Mouse (Mus musculus) neural tube, embryonic 15.5 days (tissue): ENCODE results near the gene Cd47. TPM values are rescaled to one million over a fixed set of nuclear protein-coding genes. Genes with fewer than 3 reads are reported as not detected.

ENCODE experiments used
- ATAC-seq: fragments of 200-750 bp; cut with Nextera tagmentation; 2 replicates; pipeline ENCODE4 v1.8.0; 2017; ENCODE audit warnings: mild to moderate bottlenecking, moderate TSS enrichment, moderate library complexity; ENCODE audit not compliant: low FRiP score
- H3K27ac ChIP-seq: fragments of 300-500 bp; sonication (generic); replicated peaks from 2 replicates; pipeline ENCODE4 v1.5.1; 2015; ENCODE audit warnings: mild to moderate bottlenecking, inconsistent platforms
- H3K27me3 ChIP-seq: fragments of 300-500 bp; sonication (generic); replicated peaks from 2 replicates; pipeline ENCODE4 v1.6.1; 2015; ENCODE audit warnings: inconsistent platforms
- H3K36me3 ChIP-seq: fragments of 300-500 bp; sonication (generic); 2 replicates; pipeline ENCODE4 v1.6.1; 2015; ENCODE audit warnings: inconsistent platforms
- H3K4me1 ChIP-seq: fragments of 300-500 bp; sonication (generic); 2 replicates; pipeline ENCODE4 v1.6.1; 2015; ENCODE audit warnings: inconsistent platforms
- H3K4me2 ChIP-seq: fragments of 300-500 bp; sonication (generic); 2 replicates; pipeline ENCODE4 v1.6.1; 2015; ENCODE audit warnings: inconsistent platforms, mild to moderate bottlenecking, moderate library complexity
- H3K4me3 ChIP-seq: fragments of 300-500 bp; sonication (generic); replicated peaks from 2 replicates; pipeline ENCODE4 v1.5.1; 2015; ENCODE audit warnings: mild to moderate bottlenecking, inconsistent platforms
- H3K9ac ChIP-seq: fragments of 300-500 bp; sonication (generic); replicated peaks from 2 replicates; pipeline ENCODE4 v1.6.1; 2015; ENCODE audit warnings: mild to moderate bottlenecking, inconsistent platforms
- H3K9me3 ChIP-seq: fragments of 300-500 bp; sonication (generic); replicated peaks from 2 replicates; pipeline ENCODE4 v1.6.1; 2016; ENCODE audit warnings: inconsistent platforms
- WGBS: fragments of 180-500 bp; shearing (Covaris S2); methylation state at CpG from one replicate; pipeline ENCODE4 v1.1.7; 2015; ENCODE audit warnings: mixed read lengths; 5-methylcytosine and 5-hydroxymethylcytosine counted together
- polyA plus RNA-seq: library from polyadenylated mRNA; unstranded; fragments of >200 nt; fragmentation: Nextera tagmentation; extraction: Ambion mirVana; gene quantifications from 2 replicates; pipeline ENCODE4 v1.2.1, GENCODE M21; 2015

Cd47 gene
- polyA plus RNA-seq, 1 experiment from 2014 or later = 153 TPM

DNA sequence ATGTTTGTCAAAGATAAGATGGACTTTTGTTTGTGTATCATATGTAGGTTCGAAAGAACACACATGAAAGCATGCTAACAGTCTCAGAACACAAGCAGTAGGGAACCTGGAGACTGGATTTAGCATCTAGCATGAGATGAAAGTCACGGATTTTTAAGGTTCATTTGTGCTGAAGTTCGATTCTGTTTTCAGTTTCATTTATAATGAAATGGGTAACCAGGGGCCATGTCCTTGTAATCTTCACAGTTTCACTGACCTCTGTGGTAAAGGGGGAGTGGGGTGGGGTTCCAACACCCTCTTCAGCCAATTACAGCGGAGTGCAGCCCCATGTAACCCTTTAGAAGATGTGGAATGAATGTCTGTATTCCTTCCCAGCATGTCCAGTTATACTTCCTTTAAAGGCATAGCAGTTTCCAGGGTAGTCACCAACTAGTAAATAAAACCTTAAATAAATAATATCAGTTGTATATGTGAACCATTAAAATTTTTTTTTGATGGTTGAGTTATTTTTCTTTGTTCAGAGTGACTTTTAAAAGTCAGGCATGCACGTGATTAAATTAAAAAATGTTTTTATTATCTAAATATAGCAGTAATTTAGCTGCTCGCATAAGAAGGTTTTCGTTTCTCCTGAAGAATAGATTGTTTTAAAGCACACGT, 57.3 kb downstream of the Cd47 start:
- Histone ChIP-seq H3K27me3 (no peaks in the 10 kb centered on the region), H3K4me3 (peak overlapping the region; percentile 34), H3K4me1 (peaks cover 19% of the 10 kb centered on the region), H3K36me3 (no peaks in the 10 kb centered on the region), H3K4me2 (peak overlapping the region; percentile 59), H3K27ac (peak overlapping the region; percentile 34; the same call in 1 of the 2 replicates), H3K9me3 (no peaks in the 10 kb centered on the region), H3K9ac (no peak overlapping the region; the same call in 1 of the 2 replicates)
- ATAC-seq = no peak
- WGBS = 39% methylated on average over 8 of the region's 8 CpGs

DNA sequence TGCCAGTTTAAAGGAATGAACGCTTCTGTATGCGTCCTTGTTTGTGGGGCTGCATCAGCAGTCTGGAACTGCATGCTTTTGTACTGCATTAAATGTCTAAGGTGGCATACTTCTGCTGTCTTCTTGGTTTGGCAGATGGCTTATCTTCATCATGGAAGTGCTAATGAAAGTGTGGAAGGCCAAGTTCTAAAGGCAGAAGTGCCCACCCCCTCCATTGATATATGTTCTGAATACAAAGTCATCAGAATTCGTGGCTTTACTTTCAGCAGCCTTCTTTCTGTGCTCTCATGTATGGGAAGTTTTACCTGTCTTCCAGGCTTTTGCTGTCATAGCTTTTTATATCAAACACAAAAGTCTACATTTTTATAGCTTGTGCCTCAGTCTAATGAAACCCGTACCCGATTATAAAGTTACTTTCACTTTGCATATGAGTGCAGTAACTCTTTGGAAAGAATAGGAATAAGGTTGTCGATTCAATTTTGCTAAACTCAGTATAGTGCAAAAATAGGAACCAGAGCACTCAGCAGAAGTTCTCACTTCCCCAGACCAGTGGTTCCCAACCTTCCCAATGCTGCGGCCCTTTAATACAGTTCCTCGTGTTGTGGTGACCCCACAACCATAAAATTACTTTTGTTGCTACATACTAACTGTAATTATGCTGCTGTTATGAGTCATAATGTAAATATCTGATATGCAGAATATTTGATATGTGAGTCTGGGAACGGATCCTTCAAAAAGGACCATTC, 58.0 kb downstream of the Cd47 start:
- no peak for ATAC-seq
- H3K4me1 ChIP-seq = peaks cover 19% of the 10 kb centered on the region
- H3K9me3 ChIP-seq = no peaks in the 10 kb centered on the region
- no peak overlapping the region for H3K27ac ChIP-seq
- H3K36me3 ChIP-seq = no peaks in the 10 kb centered on the region
- WGBS = 68% methylated on average over 9 of the region's 9 CpGs
- no peaks in the 10 kb centered on the region for H3K27me3 ChIP-seq
- peak overlapping the region; percentile 34 for H3K4me3 ChIP-seq
- H3K4me2 ChIP-seq = peak overlapping the region; percentile 59
- no peak overlapping the region; the same call in 1 of the 2 replicates for H3K9ac ChIP-seq

DNA sequence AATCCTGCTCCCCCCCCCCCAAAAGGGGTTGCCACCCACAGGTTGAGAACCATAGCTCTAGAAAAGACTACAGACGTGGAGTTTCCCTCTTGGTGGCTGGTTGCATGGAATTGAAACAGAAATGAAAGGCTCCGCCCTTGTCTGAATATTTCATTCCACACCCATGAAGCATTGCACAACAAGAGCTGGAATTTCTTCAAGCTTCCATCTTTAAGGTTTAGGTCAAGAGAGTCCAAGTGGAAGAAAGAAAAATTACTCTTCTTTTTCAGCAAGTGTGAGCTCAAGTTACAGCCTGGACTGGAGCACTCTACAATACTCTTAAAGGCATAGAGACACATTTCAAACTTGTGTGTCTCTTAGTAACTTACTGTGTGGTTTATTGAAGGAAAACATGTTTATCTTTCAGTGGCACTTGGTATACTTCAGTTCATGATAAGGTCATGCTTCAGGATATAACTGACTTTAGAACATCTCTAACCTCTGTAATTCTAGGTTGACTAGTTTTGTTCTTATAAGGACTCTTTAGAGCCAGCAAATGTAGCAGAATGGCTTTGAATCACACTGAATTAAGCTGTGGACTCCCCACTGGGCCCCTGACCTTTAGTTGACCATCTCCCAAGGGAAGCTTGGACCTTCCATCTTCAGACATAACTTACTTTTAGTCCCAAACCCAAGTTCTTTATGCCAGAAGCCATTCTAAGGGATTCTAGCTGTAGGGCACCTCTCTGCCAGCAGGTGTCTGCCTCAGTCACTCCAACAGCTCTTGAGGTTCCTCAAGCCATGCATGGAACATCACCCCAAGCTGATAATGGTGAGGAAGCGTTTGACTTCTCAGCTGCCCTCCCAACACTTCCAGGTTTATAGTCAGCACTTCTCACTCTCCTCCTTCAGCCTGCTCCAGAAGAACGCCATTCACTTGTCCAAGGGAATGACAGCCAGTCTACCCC, 58.8 kb downstream of the Cd47 start:
- H3K36me3 ChIP-seq = no peaks in the 10 kb centered on the region
- H3K27ac ChIP-seq = no peak overlapping the region
- no peak overlapping the region for H3K4me3 ChIP-seq
- no peak for ATAC-seq
- H3K4me2 ChIP-seq = peak overlapping the region; percentile 59
- H3K9me3 ChIP-seq = no peaks in the 10 kb centered on the region
- peaks cover 19% of the 10 kb centered on the region for H3K4me1 ChIP-seq
- WGBS = 83% methylated on average over 4 of the region's 4 CpGs
- no peak overlapping the region for H3K9ac ChIP-seq
- no peaks in the 10 kb centered on the region for H3K27me3 ChIP-seq

DNA sequence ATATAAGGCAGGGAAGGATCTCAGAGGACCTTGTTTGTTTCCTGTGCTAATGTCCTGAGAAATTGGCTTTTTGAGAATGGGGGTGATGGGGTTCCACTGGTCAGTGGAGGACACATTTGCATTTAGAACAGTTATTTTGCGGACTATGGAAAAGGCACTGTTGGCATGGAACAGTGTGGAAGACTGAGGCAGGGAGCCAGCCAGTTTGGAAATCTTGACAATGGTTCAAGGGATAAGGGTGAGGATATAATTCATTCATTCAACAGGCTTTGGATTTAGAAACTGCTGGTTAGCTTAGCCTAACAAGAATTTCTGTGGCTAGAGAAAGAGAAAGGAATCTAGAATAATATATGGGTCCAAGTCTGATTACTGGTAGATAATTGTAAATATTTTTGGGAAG, 61.7 kb downstream of the Cd47 start:
- whole genome bisulfite sequencing = 91% methylated on average over 1 of the region's 1 CpGs

DNA sequence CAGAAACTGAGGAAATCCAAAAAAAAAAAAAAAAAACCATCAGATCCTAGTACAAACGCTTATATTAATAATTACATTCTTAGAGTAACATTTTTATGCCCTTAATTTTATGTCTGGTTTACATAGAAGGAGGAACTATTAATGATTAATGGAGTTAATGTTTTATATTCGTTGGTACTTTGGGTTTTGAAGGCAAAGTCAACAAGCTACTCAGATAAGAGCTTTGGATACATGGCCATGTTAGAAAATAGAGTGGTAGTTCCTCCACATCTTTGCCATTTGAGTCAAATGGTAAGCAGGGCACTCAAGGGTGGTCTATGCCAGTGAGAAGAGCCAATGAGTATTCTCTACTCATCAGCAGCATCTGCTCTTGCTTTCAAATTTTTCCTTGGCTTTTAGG, 66.3 kb downstream of the Cd47 start:
- peaks cover 25% of the 10 kb centered on the region for H3K36me3 ChIP-seq
- no peak overlapping the region for H3K4me3 ChIP-seq
- H3K4me2 ChIP-seq = no peak overlapping the region
- no peak overlapping the region for H3K27ac ChIP-seq
- H3K27me3 ChIP-seq = no peaks in the 10 kb centered on the region
- no peak overlapping the region for H3K9ac ChIP-seq
- peaks cover 4% of the 10 kb centered on the region; the same call in 1 of the 2 replicates for H3K9me3 ChIP-seq
- WGBS = 97% methylated on average over 2 of the region's 2 CpGs
- no peaks in the 10 kb centered on the region for H3K4me1 ChIP-seq
- ATAC-seq = no peak

More for the DNA sequence above, 61.7 kb downstream of the Cd47 start:
- Histone ChIP-seq H3K27ac (no peak overlapping the region), H3K36me3 (peaks cover 6% of the 10 kb centered on the region; the same call in 1 of the 2 replicates), H3K4me3 (no peak overlapping the region), H3K27me3 (no peaks in the 10 kb centered on the region), H3K4me1 (peaks cover 14% of the 10 kb centered on the region), H3K4me2 (no peak overlapping the region), H3K9me3 (peaks cover 4% of the 10 kb centered on the region; the same call in 1 of the 2 replicates), H3K9ac (no peak overlapping the region)
- ATAC-seq = no peak

DNA sequence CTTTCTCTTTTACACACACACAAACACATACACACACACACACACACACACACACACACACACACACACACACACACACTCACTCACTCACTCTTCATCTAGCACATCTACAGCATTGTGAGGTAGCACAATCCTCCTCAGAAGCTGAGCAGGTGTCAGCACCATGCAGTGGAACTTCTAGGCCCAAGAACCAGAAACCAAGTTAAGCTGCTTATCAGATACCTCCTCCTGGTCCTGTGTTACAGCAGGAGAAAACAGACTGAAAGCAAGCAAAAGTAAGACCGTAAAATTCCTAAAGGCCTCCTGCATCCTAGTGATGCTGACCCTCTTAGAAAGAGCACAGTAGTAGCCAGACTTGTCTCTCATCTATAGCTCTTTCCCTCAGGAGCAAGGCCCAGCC, 67.9 kb downstream of the Cd47 start:
- ATAC-seq = no peak
- Histone ChIP-seq H3K27ac (no peak overlapping the region), H3K9ac (no peak overlapping the region), H3K4me1 (no peaks in the 10 kb centered on the region), H3K9me3 (peaks cover 4% of the 10 kb centered on the region; the same call in 1 of the 2 replicates), H3K4me3 (no peak overlapping the region), H3K27me3 (no peaks in the 10 kb centered on the region), H3K36me3 (peaks cover 25% of the 10 kb centered on the region), H3K4me2 (no peak overlapping the region)
- WGBS = 96% methylated on average over 1 of the region's 1 CpGs

DNA sequence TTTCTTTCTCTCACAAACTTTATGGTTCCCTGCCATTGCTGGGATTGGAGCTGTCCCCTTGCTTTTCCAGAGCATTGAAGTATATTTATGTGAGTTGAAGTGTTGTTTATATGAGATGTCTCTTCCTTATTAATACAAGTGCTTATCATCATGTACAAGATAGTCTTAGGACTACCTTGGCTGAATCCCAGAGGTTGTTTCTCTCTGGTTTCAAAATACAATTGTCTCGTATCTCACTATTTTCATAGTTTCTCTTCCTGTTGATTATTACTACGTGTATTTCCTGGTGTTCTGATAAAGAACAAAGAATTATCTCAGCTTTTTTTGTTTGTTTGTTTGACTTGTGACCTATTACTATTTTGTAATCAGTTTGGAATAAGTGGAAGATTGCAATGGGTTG, 73.6 kb downstream of the Cd47 start:
- H3K9ac ChIP-seq = no peak overlapping the region
- ATAC-seq = no peak
- WGBS = 88% methylated on average over 2 of the region's 2 CpGs
- H3K9me3 ChIP-seq = no peaks in the 10 kb centered on the region
- no peak overlapping the region for H3K27ac ChIP-seq
- H3K4me2 ChIP-seq = no peak overlapping the region
- peaks cover 9% of the 10 kb centered on the region for H3K36me3 ChIP-seq
- no peaks in the 10 kb centered on the region for H3K4me1 ChIP-seq
- no peak overlapping the region for H3K4me3 ChIP-seq
- no peaks in the 10 kb centered on the region for H3K27me3 ChIP-seq

DNA sequence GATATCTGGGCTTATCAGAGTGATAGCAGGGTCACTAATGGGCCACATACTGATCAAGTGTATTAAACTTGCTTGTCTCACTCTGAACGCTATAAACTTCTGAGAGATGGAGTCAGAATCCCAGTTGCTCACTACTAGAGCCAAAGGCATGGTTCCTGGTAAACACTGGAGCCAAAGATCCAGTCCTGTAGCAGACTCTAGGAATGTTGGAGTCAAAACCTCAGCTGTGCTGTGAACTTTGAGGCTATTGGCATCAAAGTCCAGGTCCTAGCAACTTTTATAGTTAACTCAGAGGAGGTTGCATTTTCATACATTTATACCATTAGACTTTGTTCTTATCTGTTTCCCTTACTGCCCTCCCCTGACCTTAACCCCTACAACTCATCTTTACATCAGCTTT, 74.2 kb downstream of the Cd47 start:
- no peaks in the 10 kb centered on the region for H3K27me3 ChIP-seq
- H3K36me3 ChIP-seq = 0 out of 2 replicates have a peak, but pooled peaks cover 7% of the 10 kb centered on the region
- 82% methylated on average over 1 of the region's 1 CpGs for WGBS
- H3K4me1 ChIP-seq = no peaks in the 10 kb centered on the region
- no peak overlapping the region for H3K9ac ChIP-seq
- H3K4me2 ChIP-seq = no peak overlapping the region
- no peaks in the 10 kb centered on the region for H3K9me3 ChIP-seq
- no peak overlapping the region for H3K27ac ChIP-seq
- ATAC-seq = no peak
- H3K4me3 ChIP-seq = no peak overlapping the region

DNA sequence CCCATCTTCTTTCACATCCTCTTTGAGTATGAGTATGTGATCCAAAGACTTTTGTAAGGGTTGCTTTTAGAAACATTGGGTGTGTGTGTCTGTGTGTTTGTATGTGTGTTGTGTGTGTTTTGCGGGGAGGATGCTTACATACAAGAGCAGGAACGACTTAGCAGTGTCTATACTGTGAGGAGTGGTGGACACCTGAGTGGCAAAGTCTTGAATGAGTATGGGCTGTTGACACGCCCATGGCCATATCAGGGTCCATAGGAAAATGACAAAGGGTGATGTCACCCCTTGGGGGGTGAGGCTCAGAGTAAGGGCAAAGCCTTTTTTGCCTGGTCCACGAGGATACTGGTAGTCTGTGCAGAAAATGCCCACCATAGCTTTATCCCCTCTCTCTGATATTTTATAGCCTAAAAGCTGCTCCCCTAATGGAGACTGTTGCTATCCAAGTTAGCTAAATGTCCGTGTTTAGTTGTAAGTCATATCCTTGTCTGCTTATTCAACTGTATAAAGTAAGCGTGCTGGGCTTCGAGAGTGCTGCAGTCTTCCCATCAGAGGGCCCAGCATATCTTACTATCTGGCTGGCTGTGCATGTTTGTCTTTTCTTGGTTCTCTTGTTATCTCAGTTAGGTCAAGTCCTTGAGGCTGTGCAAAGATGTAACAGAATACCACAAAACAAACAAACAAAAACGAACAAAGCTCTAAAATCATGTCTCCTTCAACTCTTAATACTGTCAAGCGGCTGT, 76.1 kb downstream of the Cd47 start:
- 0 out of 2 replicates have a peak, but pooled peaks cover 2% of the 10 kb centered on the region for H3K36me3 ChIP-seq

DNA sequence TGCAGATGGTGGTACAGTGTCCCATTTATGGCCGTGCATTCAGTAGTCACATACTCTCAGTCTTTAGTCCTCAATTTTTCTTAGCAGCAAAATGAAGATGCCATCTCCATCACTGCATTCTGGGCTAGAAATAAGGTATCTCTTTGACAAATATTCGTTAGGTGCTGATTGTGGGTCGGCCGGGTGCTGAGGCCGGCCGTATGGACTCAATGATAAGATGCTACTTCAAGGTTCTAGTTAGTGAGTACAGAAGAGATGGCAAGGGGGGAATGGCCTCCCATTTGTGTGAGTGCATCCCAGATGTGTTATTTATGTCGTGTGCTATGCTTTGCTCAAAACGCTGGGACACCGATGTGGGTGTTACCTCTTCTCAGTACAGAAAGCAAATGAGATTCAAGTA, 76.9 kb downstream of the Cd47 start:
- Histone ChIP-seq H3K9me3 (no peaks in the 10 kb centered on the region), H3K36me3 (0 out of 2 replicates have a peak, but pooled peaks cover 2% of the 10 kb centered on the region), H3K27me3 (no peaks in the 10 kb centered on the region), H3K9ac (no peak overlapping the region), H3K27ac (no peak overlapping the region), H3K4me1 (0 out of 2 replicates have a peak, but pooled peaks cover 5% of the 10 kb centered on the region), H3K4me3 (no peak overlapping the region), H3K4me2 (no peak overlapping the region)
- ATAC-seq = no peak
- WGBS = 96% methylated on average over 9 of the region's 9 CpGs

More for the DNA sequence above, 76.1 kb downstream of the Cd47 start:
- Histone ChIP-seq H3K4me3 (no peak overlapping the region), H3K4me2 (no peak overlapping the region), H3K4me1 (0 out of 2 replicates have a peak, but pooled peaks cover 5% of the 10 kb centered on the region), H3K27me3 (no peaks in the 10 kb centered on the region), H3K9me3 (no peaks in the 10 kb centered on the region), H3K9ac (no peak overlapping the region), H3K27ac (no peak overlapping the region)
- 89% methylated on average over 9 of the region's 9 CpGs for WGBS
- ATAC-seq = no peak

DNA sequence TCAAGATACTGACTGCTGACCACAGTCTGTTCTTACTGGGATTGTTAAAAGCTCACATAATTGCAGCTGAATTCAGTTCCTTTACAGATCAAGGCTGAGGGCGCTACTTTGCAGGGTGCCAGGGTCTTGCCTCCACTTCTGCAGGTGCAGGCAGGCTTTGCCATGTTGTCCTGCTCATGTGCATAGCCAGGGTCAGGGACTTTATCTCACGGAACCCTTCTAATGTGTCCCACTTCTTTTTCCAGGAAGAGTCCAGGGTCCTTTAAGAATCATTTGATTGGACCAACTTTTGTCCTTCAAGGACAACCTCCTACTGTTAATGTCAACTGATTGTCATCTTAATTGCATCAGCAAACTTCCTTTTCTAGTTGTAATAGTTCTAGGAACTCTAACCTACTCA, 77.7 kb downstream of the Cd47 start:
- no peaks in the 10 kb centered on the region for H3K9me3 ChIP-seq
- 83% methylated on average over 2 of the region's 2 CpGs for whole genome bisulfite sequencing
- no peak overlapping the region for H3K9ac ChIP-seq
- H3K27me3 ChIP-seq = no peaks in the 10 kb centered on the region
- no peak overlapping the region for H3K27ac ChIP-seq
- H3K36me3 ChIP-seq = 0 out of 2 replicates have a peak, but pooled peaks cover 2% of the 10 kb centered on the region
- no peak for ATAC-seq
- H3K4me1 ChIP-seq = 0 out of 2 replicates have a peak, but pooled peaks cover 5% of the 10 kb centered on the region
- H3K4me3 ChIP-seq = no peak overlapping the region
- no peak overlapping the region for H3K4me2 ChIP-seq
